Mouse (Mus musculus) stomach, embryonic 14.5 days (tissue): ENCODE data around the gene Itpr3. TPM values are rescaled to one million over a fixed set of nuclear protein-coding genes. Genes with fewer than 3 reads are reported as not detected.

Experiments used
- ATAC-seq: fragments of 200-750 bp; cut with Nextera tagmentation; 2 replicates; pipeline ENCODE4 v1.8.0; 2017; ENCODE audit warnings: low read depth, moderate TSS enrichment; ENCODE audit not compliant: insufficient number of reproducible peaks, insufficient read depth, low FRiP score
- H3K27ac ChIP-seq: fragments of 300-500 bp; sonication (generic); 2 replicates; pipeline ENCODE4 v1.5.1; 2014; ENCODE audit warnings: mild to moderate bottlenecking, low read length, moderate library complexity, mixed read lengths
- H3K27me3 ChIP-seq: fragments of 300-500 bp; sonication (generic); 2 replicates; pipeline ENCODE4 v1.6.1; 2014; ENCODE audit warnings: low read length, control low read depth, mixed read lengths; ENCODE audit not compliant: control insufficient read depth, insufficient read depth
- H3K36me3 ChIP-seq: fragments of 300-500 bp; sonication (generic); 2 replicates; pipeline ENCODE4 v1.6.1; 2014; ENCODE audit warnings: mild to moderate bottlenecking, control low read depth, low read length, moderate library complexity, mixed read lengths; ENCODE audit not compliant: control insufficient read depth, insufficient read depth
- H3K4me1 ChIP-seq: fragments of 300-500 bp; sonication (generic); 2 replicates; pipeline ENCODE4 v1.6.1; 2014; ENCODE audit warnings: low read length, control low read depth, mixed read lengths; ENCODE audit not compliant: control insufficient read depth, insufficient read depth
- H3K4me2 ChIP-seq: fragments of 300-500 bp; sonication (generic); replicated peaks from 2 replicates; pipeline ENCODE4 v1.6.1; 2014; ENCODE audit warnings: low read depth, low read length, control low read depth
- H3K4me3 ChIP-seq: fragments of 300-500 bp; sonication (generic); 2 replicates; pipeline ENCODE4 v1.5.1; 2014; ENCODE audit warnings: low read depth, low read length, control low read depth
- H3K9ac ChIP-seq: fragments of 300-500 bp; sonication (generic); replicated peaks from 2 replicates; pipeline ENCODE4 v1.6.1; 2014; ENCODE audit warnings: low read depth, mild to moderate bottlenecking, control low read depth, low read length, moderate library complexity, mixed read lengths
- H3K9me3 ChIP-seq: fragments of 300-500 bp; sonication (generic); 2 replicates; pipeline ENCODE4 v1.6.1; 2016; ENCODE audit warnings: low read depth, low read length, control low read depth; ENCODE audit not compliant: control insufficient read depth
- WGBS: fragments of 180-500 bp; shearing (Covaris S2); extraction: QIAGEN DNeasy Blood & Tissue Kit; methylation state at CpG from one replicate; pipeline ENCODE4 v1.1.7; 2014; 5-methylcytosine and 5-hydroxymethylcytosine counted together
- polyA plus RNA-seq: library from polyadenylated mRNA; unstranded; fragments of >200 nt; fragmentation: Nextera tagmentation; extraction: Ambion mirVana; gene quantifications from 2 replicates; pipeline ENCODE4 v1.2.1, GENCODE M21; 2014

Gene Itpr3
- polyA plus RNA-seq, 1 experiment from 2014 or later, result 11.5 TPM

DNA sequence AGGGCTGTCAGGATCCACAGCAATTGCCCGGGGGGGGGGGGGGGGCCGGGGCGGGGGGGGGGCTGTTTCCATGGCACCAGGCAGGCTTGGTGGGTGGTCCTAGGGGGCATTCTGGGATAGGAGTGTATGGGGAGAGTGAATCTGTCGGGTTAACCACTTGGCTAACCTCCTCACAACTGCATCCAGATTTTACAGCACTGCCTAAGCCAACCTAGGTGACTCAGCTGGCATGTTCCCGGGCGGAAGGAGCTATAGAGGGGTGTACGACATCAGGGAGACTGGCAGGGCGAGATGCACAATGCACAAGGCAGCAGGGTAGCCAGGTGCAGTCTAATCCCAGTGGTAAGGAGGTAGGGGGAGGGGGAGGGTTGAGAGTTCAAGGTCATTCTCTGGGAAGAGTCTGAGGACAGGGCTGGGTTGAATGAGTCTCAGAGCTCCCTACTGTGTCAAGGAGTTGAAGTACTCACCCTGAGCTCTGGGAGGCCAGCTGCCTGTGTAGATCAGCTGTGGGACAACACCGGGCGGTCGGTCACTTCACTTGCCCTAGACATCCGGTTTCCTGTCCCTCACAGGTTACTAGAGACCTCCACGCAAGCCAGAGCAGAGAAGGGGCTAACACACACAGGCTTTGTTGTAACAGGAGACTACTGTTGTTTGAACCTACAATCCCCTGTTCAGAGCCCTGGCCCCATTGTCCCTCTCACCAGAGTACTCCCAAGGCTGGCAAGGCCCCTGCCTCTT lies 15.9 kb upstream of the Itpr3 start:
- Histone ChIP-seq H3K9me3 (no peaks in the 10 kb centered on the region), H3K9ac (no peak overlapping the region), H3K4me3 (no peak overlapping the region), H3K27ac (no peak overlapping the region), H3K4me2 (no peak overlapping the region), H3K36me3 (no peaks in the 10 kb centered on the region), H3K27me3 (no peaks in the 10 kb centered on the region), H3K4me1 (peaks cover 26% of the 10 kb centered on the region)
- no peak for ATAC-seq
- 50% methylated on average over 12 of the region's 13 CpGs for WGBS

GRCm38 (mm10) chr17:27041787-27042055 lies 15.4 kb upstream of the Itpr3 start:
- H3K9me3 ChIP-seq, result no peaks in the 10 kb centered on the region
- peaks cover 26% of the 10 kb centered on the region for H3K4me1 ChIP-seq
- no peak overlapping the region for H3K9ac ChIP-seq
- 84% methylated on average over 2 of the region's 2 CpGs for WGBS
- no peaks in the 10 kb centered on the region for H3K36me3 ChIP-seq
- no peak overlapping the region for H3K4me2 ChIP-seq
- H3K27me3 ChIP-seq, result no peaks in the 10 kb centered on the region
- no peak overlapping the region for H3K27ac ChIP-seq
- no peak overlapping the region for H3K4me3 ChIP-seq
- no peak for ATAC-seq

- peaks cover 20% of the 10 kb centered on the region for H3K4me1 ChIP-seq
- no peaks in the 10 kb centered on the region for H3K36me3 ChIP-seq
- ATAC-seq, result no peak
- WGBS, result 57% methylated on average over 6 of the region's 6 CpGs
- no peaks in the 10 kb centered on the region for H3K27me3 ChIP-seq
- no peak overlapping the region for H3K27ac ChIP-seq
- no peak overlapping the region for H3K9ac ChIP-seq
- H3K4me3 ChIP-seq, result no peak overlapping the region
- no peaks in the 10 kb centered on the region for H3K9me3 ChIP-seq
- no peak overlapping the region for H3K4me2 ChIP-seq
These were observed 14.3 kb upstream of the Itpr3 start for GRCm38 (mm10) chr17:27042840-27043239.

DNA sequence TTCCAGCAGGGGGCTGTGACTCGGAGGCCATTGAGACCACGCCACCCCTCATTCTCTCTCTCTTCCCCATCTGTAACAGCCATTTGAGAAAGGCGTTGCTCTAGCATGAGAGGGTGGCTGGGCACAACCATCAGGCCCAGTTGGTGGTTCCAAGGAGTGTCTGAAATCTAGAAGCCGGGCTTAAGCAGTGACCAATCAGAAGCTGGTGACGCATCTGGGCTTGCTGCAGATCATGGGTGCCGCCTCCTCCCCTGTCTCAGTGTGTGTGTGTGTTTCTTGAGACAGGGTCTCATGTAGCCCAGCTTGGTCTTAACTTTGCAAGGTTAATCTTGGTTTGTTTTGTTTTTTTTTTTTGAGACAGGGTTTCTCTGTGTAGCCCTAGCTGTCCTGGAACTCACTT lies 11.9 kb upstream of the Itpr3 start:
- 88% methylated on average over 6 of the region's 6 CpGs for WGBS
- no peak overlapping the region for H3K27ac ChIP-seq
- no peak overlapping the region for H3K4me2 ChIP-seq
- H3K36me3 ChIP-seq, result no peaks in the 10 kb centered on the region
- H3K9ac ChIP-seq, result no peak overlapping the region
- H3K9me3 ChIP-seq, result no peaks in the 10 kb centered on the region
- H3K27me3 ChIP-seq, result no peaks in the 10 kb centered on the region
- H3K4me1 ChIP-seq, result peaks cover 9% of the 10 kb centered on the region
- no peak for ATAC-seq
- H3K4me3 ChIP-seq, result no peak overlapping the region

GRCm38 (mm10) chr17:27047762-27048444 lies 9.2 kb upstream of the Itpr3 start:
- H3K9me3 ChIP-seq, result no peaks in the 10 kb centered on the region
- no peak overlapping the region for H3K4me2 ChIP-seq
- no peaks in the 10 kb centered on the region for H3K36me3 ChIP-seq
- no peak for ATAC-seq
- no peak overlapping the region; the same call in 1 of the 2 replicates for H3K9ac ChIP-seq
- no peaks in the 10 kb centered on the region for H3K27me3 ChIP-seq
- H3K27ac ChIP-seq, result peak overlapping the region; percentile 85
- peaks cover 23% of the 10 kb centered on the region for H3K4me1 ChIP-seq
- H3K4me3 ChIP-seq, result no peak overlapping the region
- WGBS, result 71% methylated on average over 14 of the region's 14 CpGs

GRCm38 (mm10) chr17:27048445-27049239 lies 8.5 kb upstream of the Itpr3 start:
- Histone ChIP-seq H3K27ac (peak overlapping the region; percentile 85), H3K4me2 (no peak overlapping the region), H3K36me3 (no peaks in the 10 kb centered on the region), H3K4me3 (no peak overlapping the region), H3K9me3 (no peaks in the 10 kb centered on the region), H3K4me1 (peaks cover 23% of the 10 kb centered on the region), H3K27me3 (no peaks in the 10 kb centered on the region), H3K9ac (no peak overlapping the region; the same call in 1 of the 2 replicates)
- 47% methylated on average over 14 of the region's 14 CpGs for WGBS
- ATAC-seq, result 0 out of 2 replicates have a peak, but pooled peaks have one; percentile 26

DNA sequence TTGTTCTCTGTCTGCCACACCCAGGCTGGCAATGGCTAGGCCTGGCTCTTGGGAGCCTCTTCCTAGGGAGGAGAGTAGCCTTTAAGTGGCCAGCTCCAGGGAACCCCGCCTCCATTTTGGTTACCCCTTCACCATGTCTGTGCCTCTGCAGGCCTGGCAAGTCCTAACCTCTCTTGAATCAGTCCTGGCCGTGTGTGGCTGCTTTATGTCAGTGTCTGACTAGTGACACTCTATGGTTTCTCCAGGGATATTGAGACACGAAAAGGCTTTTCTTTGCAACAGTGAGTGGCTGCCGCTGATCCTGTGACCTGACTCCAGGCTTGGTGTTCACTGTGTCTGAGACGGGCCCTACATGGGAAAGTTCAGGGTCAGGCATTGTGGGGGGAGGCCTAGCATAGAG lies 6.3 kb upstream of the Itpr3 start:
- no peak for ATAC-seq
- no peak overlapping the region for H3K4me2 ChIP-seq
- WGBS, result 59% methylated on average over 5 of the region's 5 CpGs
- H3K9me3 ChIP-seq, result no peaks in the 10 kb centered on the region
- peaks cover 23% of the 10 kb centered on the region for H3K4me1 ChIP-seq
- peak overlapping the region; percentile 28; the same call in 1 of the 2 replicates for H3K27ac ChIP-seq
- no peaks in the 10 kb centered on the region for H3K36me3 ChIP-seq
- no peaks in the 10 kb centered on the region for H3K27me3 ChIP-seq
- no peak overlapping the region for H3K4me3 ChIP-seq
- no peak overlapping the region for H3K9ac ChIP-seq

- peaks cover 23% of the 10 kb centered on the region for H3K4me1 ChIP-seq
- WGBS, result 32% methylated on average over 11 of the region's 11 CpGs
- H3K36me3 ChIP-seq, result no peaks in the 10 kb centered on the region
- H3K27me3 ChIP-seq, result no peaks in the 10 kb centered on the region
- no peak overlapping the region for H3K4me3 ChIP-seq
- H3K27ac ChIP-seq, result peak overlapping the region; percentile 28; the same call in 1 of the 2 replicates
- no peak overlapping the region for H3K9ac ChIP-seq
- ATAC-seq, result no peak
- peak overlapping the region; percentile 16; the same call in 1 of the 2 replicates for H3K4me2 ChIP-seq
- no peaks in the 10 kb centered on the region for H3K9me3 ChIP-seq
These were observed 5.6 kb upstream of the Itpr3 start for GRCm38 (mm10) chr17:27051514-27051913.
